Mouse (Mus musculus) embryo, embryonic 11 days (tissue): Measurements from ENCODE around the gene Lpo.
"Not testable (repeated sequence)": the region's sequence is repeated elsewhere in the genome, so short reads cannot be mapped to it uniquely, and the experiment has no call there.

Experiments
- DNase-seq: peaks from one replicate; pipeline ENCODE4 v3.0.0-alpha.2; 2015

Gene Lpo

GRCm38 (mm10) chr11:87828239-87828900, at the start of gene Lpo:
Gene Lpo (minus strand): TSS chr11:87828289.
- DNase-seq = peak; percentile 31

- no peak for DNase-seq
Observed at GRCm38 (mm10) chr11:87875436-87875835, 47.3 kb upstream of the Lpo start, which contains the start of gene Epx. Gene Epx (minus strand): TSS chr11:87875536.

- no peak for DNase-seq
Observed at GRCm38 (mm10) chr11:87871766-87872165, 43.7 kb upstream of the Lpo start.

GRCm38 (mm10) chr11:87870096-87870495, 42.0 kb upstream of the Lpo start:
- peak; percentile 7 for DNase-seq

GRCm38 (mm10) chr11:87866891-87867290, 38.8 kb upstream of the Lpo start:
- not testable (repeated sequence) for DNase-seq

- DNase-seq = no peak
Observed at GRCm38 (mm10) chr11:87862805-87863204, 34.7 kb upstream of the Lpo start.

GRCm38 (mm10) chr11:87860426-87860825, 32.3 kb upstream of the Lpo start:
- DNase-seq = no peak

GRCm38 (mm10) chr11:87859273-87859672, 31.2 kb upstream of the Lpo start:
- DNase-seq = no peak

GRCm38 (mm10) chr11:87854550-87854949, 26.5 kb upstream of the Lpo start:
- no peak for DNase-seq

- DNase-seq = peak; percentile 26
Observed at GRCm38 (mm10) chr11:87853597-87853954, 25.5 kb upstream of the Lpo start.

- peak; percentile 100 for DNase-seq
Observed at GRCm38 (mm10) chr11:87852690-87853596, 24.9 kb upstream of the Lpo start, which contains the start of gene Mks1. Gene Mks1 (plus strand): TSS chr11:87853215.

GRCm38 (mm10) chr11:87847884-87848283, 19.8 kb upstream of the Lpo start:
- peak; percentile 16 for DNase-seq

GRCm38 (mm10) chr11:87846968-87847600, 19.0 kb upstream of the Lpo start:
- DNase-seq = no peak

- DNase-seq = no peak
Observed at GRCm38 (mm10) chr11:87841436-87841835, 13.3 kb upstream of the Lpo start.

- no peak for DNase-seq
Observed at GRCm38 (mm10) chr11:87840676-87841075, 12.6 kb upstream of the Lpo start.

- DNase-seq = no peak
Observed at GRCm38 (mm10) chr11:87821502-87821901, 6.6 kb downstream of the Lpo start.

GRCm38 (mm10) chr11:87817443-87817773, 10.7 kb downstream of the Lpo start:
- DNase-seq = no peak

GRCm38 (mm10) chr11:87816707-87817442, 11.2 kb downstream of the Lpo start:
- DNase-seq = peak; percentile 70

GRCm38 (mm10) chr11:87814831-87815230, 13.3 kb downstream of the Lpo start:
- no peak for DNase-seq

GRCm38 (mm10) chr11:87811396-87811795, 16.7 kb downstream of the Lpo start:
- DNase-seq = no peak

GRCm38 (mm10) chr11:87808236-87808635, 19.9 kb downstream of the Lpo start:
- DNase-seq = no peak

- DNase-seq = no peak
Observed at GRCm38 (mm10) chr11:87807433-87807832, 20.7 kb downstream of the Lpo start.

GRCm38 (mm10) chr11:87805448-87805847, 22.6 kb downstream of the Lpo start:
- DNase-seq = peak; percentile 35
